ENCODE assay signal across 28 mouse cellular contexts in the genomic region with DNA sequence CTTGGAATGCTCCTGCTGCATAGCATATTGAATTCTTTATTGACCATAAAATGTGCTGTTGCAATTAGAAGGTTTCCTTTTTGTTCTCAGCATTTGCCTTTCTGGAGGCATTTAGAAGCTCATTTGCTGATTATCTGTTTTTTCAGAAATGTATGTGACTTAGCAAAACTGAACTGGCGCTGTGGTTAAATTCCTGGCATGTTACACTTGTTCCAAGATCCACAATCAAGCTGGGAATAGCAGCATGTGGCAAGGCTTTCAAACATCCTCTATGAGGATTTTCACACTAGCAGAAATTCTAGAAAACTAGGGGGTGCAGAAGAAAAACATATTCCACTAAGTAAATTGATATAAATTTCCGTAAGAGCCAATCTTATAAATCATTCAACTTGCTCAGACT.
DNase-seq lines count a peak whose midpoint lies in the region; ATAC-seq and TF ChIP-seq lines count a peak whose summit lies in the region.
"Had no signal": no experiment of that assay in that cellular context is flagged by ENCODE, and none has a peak within 500 bp of the region (broad histone marks: within the 10 kb centered on the region; RNA-seq: fewer than 3 reads in every experiment).

No protein-coding gene starts in this region.

- H3K9ac ChIP-seq in neural tube, embryonic 15.5 days (replicated peaks): no peak overlapping the region
- H3K9ac ChIP-seq: embryonic facial prominence, embryonic 12.5 days; heart, embryonic 13.5 days; hindbrain, embryonic 12.5 days; limb, embryonic 13.5 days; liver, embryonic 12.5 days; midbrain, embryonic 12.5 days; neural tube, embryonic 12.5 days had no signal

- no peaks in the 10 kb centered on the region for H3K9me3 ChIP-seq in neural tube, embryonic 15.5 days (replicated peaks)
- H3K9me3 ChIP-seq: embryonic facial prominence, embryonic 12.5 days; heart, embryonic 13.5 days; hindbrain, embryonic 12.5 days; limb, embryonic 13.5 days; liver, embryonic 12.5 days; midbrain, embryonic 12.5 days; neural tube, embryonic 12.5 days had no signal

- H3K4me1 ChIP-seq in neural tube, embryonic 15.5 days: peaks cover 9% of the 10 kb centered on the region
- H3K4me1 ChIP-seq: heart, embryonic 13.5 days; hindbrain, embryonic 12.5 days; liver, embryonic 12.5 days; midbrain, embryonic 12.5 days; neural tube, embryonic 12.5 days had no signal

- peak; percentile 2 for DNase-seq in embryo, embryonic 10.5 days (ENCODE audit: low spot score)
- no peak for DNase-seq in embryo, embryonic 11 days
- peak; percentile 29 for DNase-seq in layer of hippocampus, adult 9-11 months
- DNase-seq in layer of hippocampus, adult 2 months (ENCODE audit: low spot score in 2 of 2): no peak
- DNase-seq in brain, adult 2 months (ENCODE audit: low read depth, low spot score): peak; percentile 76
- DNase-seq: adrenal gland, postnatal 36 days; cerebellum, adult 18-20 months; gastrocnemius, postnatal 36 days; heart, adult 2 months; kidney, adult 18-20 months; kidney, postnatal 14 days; layer of hippocampus, postnatal 36 days; lung, adult 18-20 months; lung, postnatal 10 days; thymus, adult 2 months; thymus, postnatal 4 days had no signal

- 59% methylated on average over 2 of the region's 2 CpGs for WGBS in neural tube, embryonic 15.5 days

- no peaks in the 10 kb centered on the region for H3K36me3 ChIP-seq in neural tube, embryonic 15.5 days
- H3K36me3 ChIP-seq: embryonic facial prominence, embryonic 12.5 days; heart, embryonic 13.5 days; hindbrain, embryonic 12.5 days; limb, embryonic 13.5 days; liver, embryonic 12.5 days; midbrain, embryonic 12.5 days; neural tube, embryonic 12.5 days had no signal

- H3K4me2 ChIP-seq in neural tube, embryonic 15.5 days: no peak overlapping the region
- H3K4me2 ChIP-seq: embryonic facial prominence, embryonic 12.5 days; heart, embryonic 13.5 days; hindbrain, embryonic 12.5 days; limb, embryonic 13.5 days; liver, embryonic 12.5 days; midbrain, embryonic 12.5 days; neural tube, embryonic 12.5 days had no signal

- H3K4me3 ChIP-seq in layer of hippocampus, adult 2 months: no peak overlapping the region
- H3K4me3 ChIP-seq in neural tube, embryonic 15.5 days (replicated peaks): no peak overlapping the region
- H3K4me3 ChIP-seq: embryonic facial prominence, embryonic 12.5 days; erythroblast, embryonic 14.5 days; heart, adult 2 months; heart, embryonic 13.5 days; hindbrain, embryonic 12.5 days; limb, embryonic 13.5 days; liver, embryonic 12.5 days; midbrain, embryonic 12.5 days; neural tube, embryonic 12.5 days had no signal

- TF ChIP-seq CTCF in layer of hippocampus, adult 2 months (conservative IDR thresholded peaks at IDR 0.05): no peak

- ATAC-seq in neural tube, embryonic 15.5 days (ENCODE audit: low FRiP score): no peak
- ATAC-seq in megakaryocyte progenitor cell, adult 5-6 weeks (replicated peaks; ENCODE audit: poor library complexity): no peak
- ATAC-seq: forebrain, embryonic 16.5 days; inflammation-experienced regulatory T-cells, adult 6 months; liver, embryonic 12.5 days had no signal

- H3K27ac ChIP-seq in layer of hippocampus, adult 2 months: no peak overlapping the region
- 0 out of 2 replicates have a peak overlapping the region, but pooled peaks have one; percentile 13 for H3K27ac ChIP-seq in neural tube, embryonic 15.5 days (replicated peaks)
- H3K27ac ChIP-seq: embryonic facial prominence, embryonic 12.5 days; heart, adult 2 months; heart, embryonic 13.5 days; hindbrain, embryonic 12.5 days; limb, embryonic 13.5 days; liver, embryonic 12.5 days; midbrain, embryonic 12.5 days; neural tube, embryonic 12.5 days had no signal

- no peaks in the 10 kb centered on the region for H3K27me3 ChIP-seq in neural tube, embryonic 15.5 days (replicated peaks)
- H3K27me3 ChIP-seq: embryonic facial prominence, embryonic 12.5 days; heart, embryonic 13.5 days; hindbrain, embryonic 12.5 days; limb, embryonic 13.5 days; liver, embryonic 12.5 days; midbrain, embryonic 12.5 days; neural tube, embryonic 12.5 days had no signal

Comparison
In these comparisons a context has a peak if more than half of its experiments do, and no peak if none do; other contexts are left out.
1. DNase-seq: peak in embryo, embryonic 10.5 days (single experiment), layer of hippocampus, adult 9-11 months (single experiment) and brain, adult 2 months (single experiment); none in embryo, embryonic 11 days (single experiment) and layer of hippocampus, adult 2 months (0 of 2).